Mouse (Mus musculus) adrenal gland (tissue): ENCODE measurements at regions not wholly inside any gene's neighbourhood (a gene's known extent, or its start where the extent isn't known, plus 50 kb on each side); places are given as distances from the start of the nearest gene placed in this dataset.

ENCODE experiments used
- intact Hi-C: fragments of 180-260 bp; cut with DNase I; formaldehyde crosslinking; loops from one replicate; pipeline ENCODE4 v1.15.1; 2025

GRCm38 (mm10) chr5:9047150-9047790 is 50.1 kb upstream of the Crot start:
- intact Hi-C loops = loop anchor here (10.0 kb wide), 1 partner anchor 102 kb away; no protein-coding TSS in a partner anchor
